Comparison of ENCODE assay signal across 8 mouse cellular contexts in the genomic region with DNA sequence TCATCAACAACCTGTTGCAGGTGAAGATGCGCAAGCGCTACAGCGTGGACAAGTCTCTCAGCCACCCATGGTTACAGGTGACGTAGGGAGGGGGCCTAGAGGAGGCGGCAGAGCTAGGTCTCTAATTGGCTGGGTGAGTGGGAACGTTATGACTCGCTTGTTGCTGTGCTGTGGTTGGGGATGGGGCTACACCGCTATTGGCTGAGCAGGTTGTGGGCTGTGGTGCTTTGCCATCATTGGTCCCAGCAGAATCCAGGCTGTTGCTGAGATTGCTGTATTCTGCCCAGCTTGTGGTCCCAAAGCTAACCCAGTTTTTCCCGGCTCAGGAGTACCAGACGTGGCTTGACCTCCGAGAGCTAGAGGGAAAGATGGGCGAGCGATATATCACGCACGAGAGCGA. TPM values are rescaled to one million over a fixed set of nuclear protein-coding genes. Genes with fewer than 3 reads are reported as not detected.
DNase-seq lines count a peak whose midpoint lies in the region; ATAC-seq and TF ChIP-seq lines count a peak whose summit lies in the region.

No protein-coding gene starts in this region.

- peak; percentile 35 for DNase-seq in gastrocnemius, postnatal 25 days
- DNase-seq in gastrocnemius, adult 2 months = no peak
- peak; percentile 93 for DNase-seq in brain, embryonic 18.5 days (ENCODE audit: low read depth, low spot score)
- DNase-seq in forebrain, embryonic 14.5 days (ENCODE audit: low spot score) = peak; percentile 94
- peak; percentile 83 to 85 for DNase-seq in layer of hippocampus, postnatal 10 days (ENCODE audit: low spot score in 2 of 2)
- DNase-seq in midbrain, embryonic 10.5 days (ENCODE audit: low spot score) = peak; percentile 67
- DNase-seq in stomach, postnatal 0 days (ENCODE audit: low spot score) = peak; percentile 45
- DNase-seq in c-Kit-positive CD71-positive TER-119-positive erythroid progenitor cells, embryonic 14.5 days (ENCODE audit: low spot score) = no peak

- H3K4me3 ChIP-seq in gastrocnemius, adult 2 months = no peak overlapping the region
- H3K4me3 ChIP-seq in forebrain, embryonic 14.5 days (ENCODE audit: low read depth, low read length) = peak overlapping the region; percentile 24
- peak overlapping the region; percentile 41 for H3K4me3 ChIP-seq in midbrain, embryonic 10.5 days
- no peak overlapping the region for H3K4me3 ChIP-seq in stomach, postnatal 0 days (ENCODE audit: low read depth, low read length)

- intact Hi-C loops in gastrocnemius, adult 2 months (cut with DNase I) = no loop called here

- no peak for TF ChIP-seq EP300 in stomach, postnatal 0 days (optimal IDR thresholded peaks at IDR 0.05)

- no peaks in the 10 kb centered on the region for H3K27me3 ChIP-seq in forebrain, embryonic 14.5 days (replicated peaks; ENCODE audit: control insufficient read depth, insufficient read depth, low read length)
- H3K27me3 ChIP-seq in midbrain, embryonic 10.5 days (ENCODE audit: low read depth, poor library complexity, severe bottlenecking) = no peaks in the 10 kb centered on the region
- no peaks in the 10 kb centered on the region for H3K27me3 ChIP-seq in stomach, postnatal 0 days (ENCODE audit: control insufficient read depth, insufficient read depth, low read length)

- H3K4me2 ChIP-seq in forebrain, embryonic 14.5 days (ENCODE audit: low read length) = peak overlapping the region; percentile 49
- no peak overlapping the region; the same call in 1 of the 2 replicates for H3K4me2 ChIP-seq in stomach, postnatal 0 days (replicated peaks; ENCODE audit: low read depth)

- H3K27ac ChIP-seq in gastrocnemius, adult 2 months = no peak overlapping the region
- peak overlapping the region; percentile 58; the same call in 1 of the 2 replicates for H3K27ac ChIP-seq in forebrain, embryonic 14.5 days (ENCODE audit: low read depth, low read length)
- H3K27ac ChIP-seq in midbrain, embryonic 10.5 days (replicated peaks) = peak overlapping the region; percentile 68
- no peak overlapping the region for H3K27ac ChIP-seq in stomach, postnatal 0 days (replicated peaks)

- 8% methylated on average over 16 of the region's 16 CpGs for WGBS in forebrain, embryonic 14.5 days
- 10% methylated on average over 16 of the region's 16 CpGs for WGBS in midbrain, embryonic 10.5 days
- 41% methylated on average over 16 of the region's 16 CpGs for WGBS in stomach, postnatal 0 days

- no peaks in the 10 kb centered on the region for H3K4me1 ChIP-seq in forebrain, embryonic 14.5 days (ENCODE audit: control insufficient read depth, insufficient read depth, low read length)
- peaks cover 22% of the 10 kb centered on the region for H3K4me1 ChIP-seq in midbrain, embryonic 10.5 days
- H3K4me1 ChIP-seq in stomach, postnatal 0 days (replicated peaks; ENCODE audit: control insufficient read depth, insufficient read depth) = no peaks in the 10 kb centered on the region

- peaks cover 16% of the 10 kb centered on the region for H3K36me3 ChIP-seq in forebrain, embryonic 14.5 days (ENCODE audit: control insufficient read depth, insufficient read depth, low read length)
- H3K36me3 ChIP-seq in midbrain, embryonic 10.5 days = peaks cover 46% of the 10 kb centered on the region
- H3K36me3 ChIP-seq in stomach, postnatal 0 days (ENCODE audit: control insufficient read depth, insufficient read depth, low read length) = peaks cover 21% of the 10 kb centered on the region

- peak overlapping the region; percentile 51 for H3K9ac ChIP-seq in forebrain, embryonic 14.5 days (ENCODE audit: low read length)
- no peak overlapping the region; the same call in 1 of the 2 replicates for H3K9ac ChIP-seq in stomach, postnatal 0 days (ENCODE audit: low read length)

- H3K9me3 ChIP-seq in forebrain, embryonic 14.5 days (replicated peaks; ENCODE audit: control insufficient read depth, low read length) = no peaks in the 10 kb centered on the region
- no peaks in the 10 kb centered on the region for H3K9me3 ChIP-seq in midbrain, embryonic 10.5 days (replicated peaks)
- no peaks in the 10 kb centered on the region for H3K9me3 ChIP-seq in stomach, postnatal 0 days (ENCODE audit: control insufficient read depth, low read length)

- no peak for TF ChIP-seq CTCF in gastrocnemius, adult 2 months (IDR thresholded peaks at IDR 0.05)
- no peak for TF ChIP-seq CTCF in stomach, postnatal 0 days (IDR thresholded peaks at IDR 0.05; ENCODE audit: low read depth)

- peak; percentile 96 for ATAC-seq in forebrain, embryonic 14.5 days
- ATAC-seq in stomach, postnatal 0 days (ENCODE audit: low FRiP score, low TSS enrichment) = peak; percentile 88

RNA-seq across cellular contexts. Expression of a gene that starts 5.6 kb away (rescaled TPM):
- total RNA-seq in gastrocnemius, postnatal 25 days (2021) = 1 to 10 TPM; 1.9 to 2.3 TPM
- 1 to 10 TPM in 1 of 2 experiments, under 1 TPM in 1; 0.99 to 1.7 TPM for total RNA-seq in gastrocnemius, adult 2 months (2021)
- 3.5 and 4.4 TPM in 2 replicates for polyA plus RNA-seq in forebrain, embryonic 14.5 days (2014; fragmentation: Nextera tagmentation; extraction: Ambion mirVana)
- total RNA-seq in layer of hippocampus, postnatal 10 days (2021) = 10 to 100 TPM; 95.0 to 96.3 TPM
- 1.9 and 2.2 TPM in 2 replicates for polyA plus RNA-seq in midbrain, embryonic 10.5 days (2016; fragmentation: Nextera tagmentation; extraction: Ambion mirVana)
- polyA plus RNA-seq in stomach, postnatal 0 days (2015; fragmentation: Nextera tagmentation; extraction: Ambion mirVana) = 3.5 and 5.1 TPM in 2 replicates

RNA-seq across cellular contexts. Expression of a gene that starts 22.1 kb away (rescaled TPM):
- total RNA-seq in gastrocnemius, postnatal 25 days (2021) = not detected
- total RNA-seq in gastrocnemius, adult 2 months (2021) = not detected
- 9.8 and 11.0 TPM in 2 replicates for polyA plus RNA-seq in forebrain, embryonic 14.5 days (2014; fragmentation: Nextera tagmentation; extraction: Ambion mirVana)
- 1 to 10 TPM in 1 of 2 experiments, under 1 TPM in 1; 0.94 to 1.3 TPM for total RNA-seq in layer of hippocampus, postnatal 10 days (2021)
- 5.4 and 8.5 TPM in 2 replicates for polyA plus RNA-seq in midbrain, embryonic 10.5 days (2016; fragmentation: Nextera tagmentation; extraction: Ambion mirVana)
- polyA plus RNA-seq in stomach, postnatal 0 days (2015; fragmentation: Nextera tagmentation; extraction: Ambion mirVana) = 7.3 and 7.4 TPM in 2 replicates

RNA-seq across cellular contexts. Expression of a gene that starts 26.8 kb away (rescaled TPM):
- 1 to 10 TPM; 5.0 to 5.3 TPM for total RNA-seq in gastrocnemius, postnatal 25 days (2021)
- 1 to 10 TPM; 3.9 to 8.2 TPM for total RNA-seq in gastrocnemius, adult 2 months (2021)
- 4.5 and 6.7 TPM in 2 replicates for polyA plus RNA-seq in forebrain, embryonic 14.5 days (2014; fragmentation: Nextera tagmentation; extraction: Ambion mirVana)
- 1 to 10 TPM; 7.5 to 9.9 TPM for total RNA-seq in layer of hippocampus, postnatal 10 days (2021)
- 11.1 and 11.8 TPM in 2 replicates for polyA plus RNA-seq in midbrain, embryonic 10.5 days (2016; fragmentation: Nextera tagmentation; extraction: Ambion mirVana)
- 7.5 and 8.8 TPM in 2 replicates for polyA plus RNA-seq in stomach, postnatal 0 days (2015; fragmentation: Nextera tagmentation; extraction: Ambion mirVana)

RNA-seq across cellular contexts. Expression of a gene that starts 36.8 kb away (rescaled TPM):
- total RNA-seq in gastrocnemius, postnatal 25 days (2021) = 1 to 10 TPM in 1 of 2 experiments, under 1 TPM in 1; 0.97 to 1.3 TPM
- under 1 TPM; 0.67 to 0.79 TPM for total RNA-seq in gastrocnemius, adult 2 months (2021)
- polyA plus RNA-seq in forebrain, embryonic 14.5 days (2014; fragmentation: Nextera tagmentation; extraction: Ambion mirVana) = 0.12 and 0.22 TPM in 2 replicates
- total RNA-seq in layer of hippocampus, postnatal 10 days (2021) = not detected
- 0.17 and 0.56 TPM in 2 replicates for polyA plus RNA-seq in midbrain, embryonic 10.5 days (2016; fragmentation: Nextera tagmentation; extraction: Ambion mirVana)
- polyA plus RNA-seq in stomach, postnatal 0 days (2015; fragmentation: Nextera tagmentation; extraction: Ambion mirVana) = 1.5 and 1.6 TPM in 2 replicates

RNA-seq across cellular contexts. Expression of a gene that starts 53.0 kb away (rescaled TPM):
- 10 to 100 TPM; 35.7 to 42.3 TPM for total RNA-seq in gastrocnemius, postnatal 25 days (2021)
- 10 to 100 TPM; 51.2 to 58.3 TPM for total RNA-seq in gastrocnemius, adult 2 months (2021)
- polyA plus RNA-seq in forebrain, embryonic 14.5 days (2014; fragmentation: Nextera tagmentation; extraction: Ambion mirVana) = 26.4 and 30.3 TPM in 2 replicates
- 10 to 100 TPM; 42.2 to 45.0 TPM for total RNA-seq in layer of hippocampus, postnatal 10 days (2021)
- 28.3 and 32.9 TPM in 2 replicates for polyA plus RNA-seq in midbrain, embryonic 10.5 days (2016; fragmentation: Nextera tagmentation; extraction: Ambion mirVana)
- 14.2 and 14.5 TPM in 2 replicates for polyA plus RNA-seq in stomach, postnatal 0 days (2015; fragmentation: Nextera tagmentation; extraction: Ambion mirVana)

Comparison
In these comparisons a context has a peak if more than half of its experiments do, and no peak if none do; other contexts are left out.
1. DNase-seq: peak in gastrocnemius, postnatal 25 days (single experiment), brain, embryonic 18.5 days (single experiment), forebrain, embryonic 14.5 days (single experiment), layer of hippocampus, postnatal 10 days (2 of 2), midbrain, embryonic 10.5 days (single experiment) and stomach, postnatal 0 days (single experiment); none in gastrocnemius, adult 2 months (single experiment) and c-Kit-positive CD71-positive TER-119-positive erythroid progenitor cells, embryonic 14.5 days (single experiment).
2. H3K27ac ChIP-seq: peak in forebrain, embryonic 14.5 days (single experiment) and midbrain, embryonic 10.5 days (single experiment); none in gastrocnemius, adult 2 months (single experiment) and stomach, postnatal 0 days (single experiment).
3. H3K4me3 ChIP-seq: peak in forebrain, embryonic 14.5 days (single experiment) and midbrain, embryonic 10.5 days (single experiment); none in gastrocnemius, adult 2 months (single experiment) and stomach, postnatal 0 days (single experiment).
4. RNA of a gene that starts 5.6 kb away (total RNA-seq): 95.0 to 96.3 TPM in layer of hippocampus, postnatal 10 days; 1.9 to 2.3 TPM in gastrocnemius, postnatal 25 days and 0.99 to 1.7 TPM in gastrocnemius, adult 2 months; every median in the first group is over 10 times any median in the second.